Mouse (Mus musculus): ENCODE data around the gene 4921524J17Rik.

DNA sequence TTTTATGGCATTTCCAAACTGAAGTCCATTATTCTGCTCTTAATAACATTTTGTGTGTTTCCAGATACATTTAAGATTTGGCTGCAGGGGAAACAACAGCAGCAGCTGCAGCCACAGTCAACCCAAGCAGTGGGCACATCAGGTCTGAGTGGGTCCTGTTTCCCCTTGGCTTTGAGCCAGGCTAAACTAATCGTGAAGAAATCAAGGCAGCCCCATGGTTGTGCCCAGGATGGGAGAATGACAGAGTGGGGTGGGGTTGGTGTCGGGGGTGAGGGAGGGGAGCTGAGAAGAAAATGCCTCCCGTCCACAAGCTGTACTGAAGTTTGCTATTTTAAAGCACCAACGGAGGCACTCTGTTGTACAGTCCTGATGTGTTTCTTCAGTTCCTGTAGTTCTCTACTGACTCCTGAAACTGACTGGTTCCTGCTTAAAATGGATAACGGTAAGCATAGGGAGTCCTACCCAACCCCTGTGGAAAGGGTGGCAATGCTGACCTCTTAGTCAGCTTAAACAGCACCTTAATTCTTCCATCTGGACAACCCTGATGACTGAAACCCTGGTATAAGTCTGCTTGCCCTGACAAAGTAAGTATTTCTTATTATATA, 59.1 kb downstream of the 4921524J17Rik start:
- TF ChIP-seq CTCF (IDR thresholded peaks at IDR 0.05; ENCODE audit: insufficient read depth, low read length) (no peak), POLR2A (IDR thresholded peaks at IDR 0.05; ENCODE audit: borderline replicate concordance, extremely low read depth, low read depth, low read length) (no peak)
